Mouse (Mus musculus) v-Abl transformed pro-B cells (cell line): ENCODE measurements around the gene Jmjd6.

Experiments
- in situ Hi-C, 2 experiments: fragments of 400-800 bp; cut with MboI; formaldehyde crosslinking; loops; one replicate each; pipeline ENCODE4 v1.15.1; 2025; ENCODE audit not compliant: unreplicated experiment in 2 of 2

The Jmjd6 gene

DNA sequence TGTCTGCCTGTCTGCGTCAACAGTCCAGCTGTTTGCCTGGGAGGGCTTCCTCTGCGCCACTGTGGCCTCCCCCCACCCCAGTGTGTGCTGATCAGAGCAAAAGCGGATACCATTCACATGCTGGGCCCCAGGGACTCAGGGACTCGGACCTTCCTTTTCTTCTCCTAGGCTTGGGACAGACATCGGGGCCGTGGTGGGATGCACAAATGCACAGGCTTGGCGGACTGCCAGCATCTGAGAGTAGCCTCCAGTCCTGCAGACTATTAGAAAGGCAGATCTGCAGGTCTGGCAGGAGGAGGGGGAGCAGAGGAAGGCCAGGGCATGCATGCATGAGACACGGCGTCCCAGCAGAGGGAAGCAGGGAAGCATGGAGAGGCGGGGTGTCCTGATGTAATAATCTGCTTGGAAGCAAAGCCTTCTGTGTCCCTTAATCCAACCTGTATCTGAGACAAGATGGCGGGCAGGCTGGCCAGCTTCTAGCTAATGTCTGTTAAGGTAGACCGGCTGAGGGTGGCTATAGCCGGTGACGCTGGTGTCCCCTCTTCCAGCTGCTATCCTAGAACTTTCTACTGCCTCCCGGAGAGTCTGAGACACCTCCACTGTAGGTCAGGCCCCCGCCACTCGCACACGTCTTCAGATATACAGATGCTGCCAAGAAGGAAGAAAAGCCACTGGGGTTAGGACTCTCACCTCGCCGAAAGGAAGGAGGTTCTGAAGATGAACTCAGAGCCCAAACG is 30.3 kb downstream of the Jmjd6 start:
- in situ Hi-C loops, result loop anchor here (10.0 to 25.0 kb wide), 3 partner anchors 242 to 926 kb away; partner anchors contain the start of gene Smim5 (in 1 of the 2)

DNA sequence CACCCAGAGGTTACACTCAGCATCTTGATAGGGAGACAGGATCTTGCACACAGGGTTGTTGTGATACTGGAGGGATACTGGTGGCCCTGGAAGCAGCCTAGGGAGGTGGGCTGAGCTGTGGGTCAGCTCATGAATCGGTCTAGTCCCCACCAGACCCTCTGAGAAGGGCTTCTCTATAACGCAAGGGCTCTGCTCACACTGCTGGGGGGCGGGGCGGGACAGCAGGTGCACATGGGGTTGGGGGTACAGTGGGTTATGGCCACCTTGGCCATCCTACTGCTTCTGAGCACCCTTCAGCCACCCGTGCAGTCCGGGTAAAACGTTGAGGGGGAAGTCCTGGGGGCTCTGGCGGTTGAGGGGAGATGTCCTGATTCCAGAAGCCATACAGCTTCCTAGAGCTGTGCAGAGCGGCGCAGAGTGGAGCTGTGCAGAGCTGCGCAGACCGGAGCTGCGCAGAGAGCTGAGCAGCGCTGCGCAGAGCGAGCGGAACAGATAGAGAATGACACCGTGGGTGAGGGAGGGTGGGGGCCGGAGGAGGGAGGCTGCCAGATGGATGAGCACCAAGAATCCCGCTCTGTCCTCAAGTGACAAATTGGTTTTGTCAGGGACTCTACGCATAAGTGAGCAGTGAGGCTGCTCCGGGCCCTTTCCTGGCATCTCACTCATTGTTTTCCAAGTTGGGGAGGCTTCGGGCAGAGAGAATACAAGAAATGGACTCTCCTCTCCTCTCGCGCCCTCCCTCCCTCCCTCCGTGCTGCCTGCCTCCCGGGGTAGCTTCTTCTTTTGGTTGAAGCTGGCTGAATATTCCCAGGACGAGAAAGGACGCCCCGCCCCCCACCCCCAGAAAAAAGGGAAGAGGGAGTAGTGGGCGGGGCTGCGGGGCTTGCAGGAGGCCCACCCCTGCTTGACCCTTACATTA is 32.0 kb downstream of the Jmjd6 start:
- in situ Hi-C loops, result loop anchor here (10.0 to 25.0 kb wide), 3 partner anchors 244 to 924 kb away; partner anchors contain the start of gene Smim5 (in 1 of the 2)

DNA sequence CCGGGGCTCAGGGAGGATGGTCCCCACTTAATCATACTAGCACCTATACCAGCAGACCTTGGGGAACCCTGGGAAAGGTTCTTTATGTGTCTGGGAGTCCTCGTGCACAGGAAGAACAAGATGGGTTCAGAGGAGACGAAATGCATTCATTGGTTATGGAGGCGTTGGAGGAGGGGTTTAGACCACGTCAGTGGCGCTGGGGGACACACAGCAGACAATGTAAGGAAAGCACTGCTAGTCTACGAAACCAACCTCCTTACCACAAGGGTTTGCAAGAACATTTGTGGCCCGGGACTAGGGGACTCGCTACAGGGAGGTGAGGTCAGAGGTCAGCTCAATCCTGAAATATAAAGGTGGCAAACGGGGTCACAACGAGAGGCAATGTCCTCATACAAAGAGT is 32.7 kb downstream of the Jmjd6 start:
- in situ Hi-C loops, result loop anchor here (10.0 to 25.0 kb wide), 3 partner anchors 244 to 923 kb away; partner anchors contain the start of gene Smim5 (in 1 of the 2)

DNA sequence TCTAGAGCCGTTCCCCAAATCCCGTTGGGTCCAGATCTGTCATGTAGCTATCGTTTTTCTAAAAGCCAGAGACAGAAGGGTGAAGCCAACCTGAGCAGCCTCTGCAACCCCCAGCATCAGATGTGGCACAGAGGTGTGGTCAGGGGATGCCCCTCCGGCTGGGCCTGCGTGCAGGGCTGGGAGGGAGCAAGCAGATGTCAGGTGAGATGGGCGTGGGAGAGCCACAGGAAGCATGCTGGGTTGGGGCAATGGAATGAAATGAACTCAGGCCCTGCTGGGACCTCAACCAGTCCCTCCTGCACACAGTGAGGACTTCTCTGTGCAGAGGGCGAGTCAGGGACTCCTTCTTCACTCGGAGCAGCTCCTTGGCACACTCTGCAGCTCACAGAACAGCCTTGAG is 33.7 kb downstream of the Jmjd6 start:
- in situ Hi-C loops, result loop anchor here (5.0 to 25.0 kb wide), 4 partner anchors 172 to 922 kb away; partner anchors contain the start of gene Smim5 (in 1 of the 2)

DNA sequence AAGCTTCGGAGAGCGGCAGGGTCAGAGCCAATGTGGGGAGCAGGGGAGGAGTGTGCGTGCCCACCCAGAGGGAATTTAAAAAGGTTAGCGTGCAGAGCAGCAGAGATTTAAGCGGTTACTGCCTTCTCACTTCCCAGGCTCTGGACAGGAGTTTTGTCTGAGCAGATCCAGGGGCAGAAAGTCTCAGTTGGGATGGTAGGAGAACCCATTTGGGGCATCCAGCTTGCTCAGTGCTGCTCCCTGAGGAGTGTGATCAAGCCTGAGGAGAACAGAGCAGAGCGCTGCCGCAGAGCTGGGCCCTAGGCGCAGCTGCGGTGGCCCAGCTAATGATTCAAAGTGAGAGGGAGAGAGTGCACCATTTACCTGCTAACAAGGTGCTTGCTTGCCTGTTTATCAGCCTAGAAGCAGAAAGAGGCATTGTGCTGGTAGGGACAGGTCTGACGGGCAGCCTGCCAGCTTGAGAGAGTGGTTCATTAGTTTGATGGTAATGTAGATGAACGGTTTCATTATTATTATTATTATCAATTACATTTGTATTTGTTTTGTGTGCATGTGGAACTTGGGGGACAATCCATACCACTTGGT is 34.3 kb downstream of the Jmjd6 start:
- in situ Hi-C loops, result loop anchor here (5.0 to 25.0 kb wide), 4 partner anchors 172 to 922 kb away; partner anchors contain the start of gene Smim5 (in 1 of the 2)

DNA sequence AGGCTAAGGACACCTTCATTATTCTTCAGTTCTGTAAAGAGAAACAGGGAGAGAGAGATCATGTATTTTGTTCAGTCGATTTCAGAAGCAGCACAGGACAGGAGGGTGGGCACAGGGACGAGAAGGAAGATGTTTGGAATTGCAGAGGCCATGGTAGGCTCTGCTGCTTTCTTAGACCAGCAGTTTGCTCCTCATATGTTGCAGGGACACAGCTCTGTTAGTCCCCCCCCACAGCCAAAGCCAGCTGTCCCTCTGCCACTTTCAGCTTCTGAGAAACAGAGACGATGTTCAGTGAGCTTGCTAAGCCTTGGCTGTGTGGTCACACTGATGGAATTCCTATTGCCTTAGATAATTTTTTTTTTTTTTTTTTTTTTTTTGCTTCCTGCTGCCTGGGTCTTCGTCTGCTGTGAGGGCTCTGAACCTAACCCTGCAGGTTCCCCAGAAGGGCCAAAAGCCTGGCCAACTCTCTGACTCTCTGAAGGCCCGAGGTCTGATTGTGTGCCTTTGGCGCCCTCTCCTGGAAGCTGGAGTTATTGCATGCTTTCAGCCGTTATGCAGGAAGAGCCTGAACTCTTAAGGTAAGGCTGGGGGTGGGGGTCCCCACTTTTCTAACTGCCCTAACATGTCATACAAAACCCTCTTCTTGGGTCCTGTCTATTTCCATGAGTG is 35.2 kb downstream of the Jmjd6 start:
- in situ Hi-C loops, result loop anchor here (5.0 to 25.0 kb wide), 4 partner anchors 171 to 921 kb away; partner anchors contain the start of gene Smim5 (in 1 of the 2)

DNA sequence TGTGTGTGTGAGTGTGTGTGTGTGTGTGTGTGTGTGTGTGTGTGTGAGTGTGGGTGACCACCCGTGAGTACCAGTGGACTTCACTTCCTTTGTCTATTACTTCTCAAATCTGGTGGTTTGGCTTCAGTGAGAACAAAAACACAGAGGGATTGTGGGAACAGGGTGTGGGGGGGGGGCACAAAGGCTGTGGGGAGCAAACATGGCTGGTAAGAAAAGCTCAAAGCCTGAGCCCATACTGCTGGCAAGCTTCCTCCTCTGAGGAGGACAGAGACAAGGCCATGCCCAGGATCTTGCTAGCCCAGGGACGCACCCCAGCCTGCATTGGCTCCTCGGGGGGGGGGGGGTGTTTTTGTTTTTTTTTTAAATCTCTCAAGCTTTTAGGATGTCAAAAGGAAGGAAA is 35.7 kb downstream of the Jmjd6 start:
- in situ Hi-C loops, result loop anchor here (5.0 to 25.0 kb wide), 4 partner anchors 170 to 920 kb away; partner anchors contain the start of gene Smim5 (in 1 of the 2)

DNA sequence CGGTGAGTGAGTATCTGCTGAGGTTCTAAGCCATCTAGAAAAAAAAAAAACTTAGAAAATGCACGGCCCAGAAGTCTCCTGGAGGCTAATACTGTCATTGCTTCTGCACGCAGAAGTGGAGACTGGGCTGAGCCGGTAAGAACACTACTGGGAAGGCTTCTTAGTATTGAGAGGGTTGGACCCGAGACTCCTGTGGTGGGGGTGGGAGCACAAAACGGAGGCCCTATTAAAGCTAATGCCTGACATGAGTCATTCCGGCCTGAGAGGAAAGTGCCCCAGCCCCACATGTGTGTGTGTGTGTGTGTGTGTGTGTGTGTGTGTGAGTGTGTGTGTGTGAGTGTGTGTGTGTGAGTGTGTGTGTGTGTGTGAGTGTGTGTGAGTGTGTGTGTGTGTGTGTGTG is 36.1 kb downstream of the Jmjd6 start:
- in situ Hi-C loops, result loop anchor here (5.0 to 25.0 kb wide), 4 partner anchors 170 to 920 kb away; partner anchors contain the start of gene Smim5 (in 1 of the 2)

DNA sequence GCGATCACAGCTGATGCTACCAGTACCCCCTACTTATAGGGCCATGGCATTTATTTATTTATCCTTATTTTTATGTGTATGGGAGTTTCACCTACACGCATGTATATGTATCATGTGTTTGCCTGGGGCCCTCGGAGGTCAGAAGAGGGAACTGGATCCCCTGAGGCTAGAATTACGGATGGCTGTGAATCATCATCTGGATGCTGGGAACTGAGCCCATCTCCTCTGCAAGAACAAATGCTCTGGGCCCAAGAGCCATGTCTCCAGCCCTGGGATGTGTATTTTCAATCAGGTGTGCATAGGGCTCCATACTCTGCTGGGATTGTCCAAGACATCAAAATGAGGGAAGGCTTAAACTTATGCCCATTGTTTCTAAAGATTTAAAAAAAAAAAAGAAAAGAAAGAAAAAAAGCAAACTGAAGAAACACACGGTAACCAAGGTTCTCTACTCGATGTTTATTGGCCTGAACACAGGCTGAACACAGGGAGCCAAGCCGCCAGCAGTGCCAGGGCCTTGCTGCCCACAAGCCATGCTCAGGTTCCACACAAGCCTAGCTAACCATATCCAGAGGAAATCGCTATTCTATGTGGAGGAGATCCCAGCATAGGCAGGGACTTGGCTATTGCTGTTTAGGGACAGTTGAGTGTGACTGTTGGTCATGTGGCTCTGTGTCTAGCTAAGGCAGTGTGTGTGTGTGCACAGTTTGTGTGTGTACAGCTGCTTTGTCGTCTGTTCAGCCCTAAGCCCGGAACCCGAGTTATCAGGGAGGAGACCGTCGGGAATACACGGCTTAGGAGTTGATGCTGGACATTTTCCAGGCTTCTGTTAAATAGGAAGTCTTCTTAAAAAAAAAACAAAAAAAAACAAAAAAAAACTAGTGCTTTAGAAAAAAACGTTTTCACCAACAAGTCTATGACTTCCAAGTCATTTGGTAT is 36.8 kb downstream of the Jmjd6 start:
- in situ Hi-C loops, result loop anchor here (5.0 to 25.0 kb wide), 4 partner anchors 169 to 919 kb away; partner anchors contain the start of gene Smim5 (in 1 of the 2)

DNA sequence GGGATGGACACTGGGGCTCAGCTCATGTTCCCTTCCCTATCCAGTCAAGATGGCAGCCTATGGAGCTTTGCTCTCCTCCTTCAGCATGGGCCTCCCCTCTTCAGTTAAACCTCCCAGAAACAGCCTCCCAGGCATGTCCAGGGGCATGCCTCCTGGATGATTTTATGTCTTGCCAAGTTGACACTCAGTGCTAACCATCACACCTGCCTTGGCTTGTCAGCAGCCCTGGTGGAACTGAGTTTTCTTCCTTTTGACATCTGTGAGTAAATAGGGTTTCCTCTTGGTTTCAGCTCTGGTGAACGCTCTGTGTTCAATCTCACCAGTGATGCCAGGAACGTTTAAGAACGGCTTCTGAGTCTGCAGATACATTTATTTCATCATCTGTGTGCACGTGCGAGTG is 40.5 kb downstream of the Jmjd6 start:
- in situ Hi-C loops, result loop anchor here (5.0 to 25.0 kb wide), 4 partner anchors 155 to 915 kb away; partner anchors contain the start of gene Smim5 (in 1 of the 2)

DNA sequence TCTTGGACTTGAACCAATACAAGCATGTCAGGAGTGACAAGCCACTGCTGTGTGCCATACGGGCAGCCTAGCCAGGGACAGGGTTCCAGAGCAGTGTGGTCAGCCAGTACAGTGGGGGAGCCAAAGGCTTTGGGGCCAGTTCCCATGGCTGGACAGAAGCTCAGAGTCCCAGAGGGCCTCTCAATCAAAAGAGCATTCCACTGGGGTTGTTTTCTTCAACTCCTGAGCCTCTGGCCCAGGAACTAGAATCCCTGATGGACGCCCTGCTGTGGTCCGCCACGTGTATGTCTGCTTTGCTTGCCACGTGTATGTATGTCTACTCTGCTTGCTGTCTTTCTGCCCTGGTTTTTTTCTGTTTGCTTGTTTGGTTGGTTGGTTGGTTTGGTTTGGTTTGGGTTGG is 42.1 kb downstream of the Jmjd6 start:
- in situ Hi-C loops, result loop anchor here (5.0 to 25.0 kb wide), 4 partner anchors 154 to 914 kb away; partner anchors contain the start of gene Smim5 (in 1 of the 2)

DNA sequence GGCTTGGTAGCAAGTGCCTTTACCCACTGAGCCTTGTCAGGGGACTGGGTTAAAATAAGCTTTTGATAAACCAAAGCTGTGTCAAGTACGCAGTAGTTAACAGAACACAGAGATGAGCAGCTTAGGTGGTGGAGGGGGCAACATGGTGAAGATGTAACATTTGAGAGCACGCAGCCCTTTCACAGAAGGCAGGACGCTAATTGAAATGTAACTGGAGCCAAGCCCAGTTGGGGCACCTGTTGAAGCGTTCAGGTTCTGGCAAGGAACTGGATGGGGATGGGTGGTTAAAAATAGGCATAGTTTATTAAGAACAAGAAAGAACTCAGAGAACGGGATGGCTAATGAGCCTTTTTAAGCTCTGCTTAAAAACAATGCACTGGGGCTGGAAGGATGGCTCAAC is 43.9 kb downstream of the Jmjd6 start:
- in situ Hi-C loops, result no loop called here
